Mouse (Mus musculus) E14TG2a.4 (cell line): ENCODE results near the gene Olfr1418.
"Not testable (repeated sequence)": the region's sequence is repeated elsewhere in the genome, so short reads cannot be mapped to it uniquely, and the experiment has no call there.

Experiments
- CTCF ChIP-seq: conservative IDR thresholded peaks from 2 replicates; pipeline ENCODE4 v1.5.1; 2014; ENCODE audit warnings: low read length
- NANOG ChIP-seq: IDR thresholded peaks from 2 replicates; pipeline ENCODE4 v1.6.1; 2014; ENCODE audit warnings: borderline replicate concordance, low read length, mixed read lengths
- POU5F1 ChIP-seq: IDR thresholded peaks from 2 replicates; pipeline ENCODE4 v1.6.1; 2014; ENCODE audit warnings: low read length, borderline replicate concordance

DNA sequence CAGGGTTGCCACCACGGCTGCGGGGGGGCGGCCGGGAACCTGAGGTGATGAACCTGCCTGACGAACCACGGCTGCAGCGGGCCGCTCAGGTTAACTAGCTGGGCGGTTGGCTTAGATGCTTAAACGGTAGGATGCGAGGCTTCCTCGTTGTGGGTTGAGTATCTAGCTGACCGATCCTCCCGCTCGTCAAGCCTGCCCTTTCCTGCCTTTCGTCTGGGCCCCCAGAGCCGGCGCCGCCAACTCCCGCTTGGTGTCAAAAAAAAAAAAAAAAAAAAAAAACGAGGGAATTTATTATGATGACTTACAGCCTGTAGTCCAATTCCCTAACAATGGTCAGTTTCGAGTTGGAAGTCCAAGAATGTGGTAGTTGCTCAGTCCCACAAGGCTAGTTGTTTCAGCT, 17.5 kb upstream of the Olfr1418 start:
- TF ChIP-seq CTCF, POU5F1, NANOG: not testable (repeated sequence)
